Mouse (Mus musculus) T-cell, adult 66 days (primary cell): ENCODE measurements around the gene Bbof1. TPM values are rescaled to one million over a fixed set of nuclear protein-coding genes. Genes with fewer than 3 reads are reported as not detected.

ENCODE experiments used
- total RNA-seq, 2 experiments: library from RNA; stranded (reverse); gene quantifications; 3 replicates in 1 of 2; 4 replicates in 1 of 2; pipeline ENCODE4 v1.2.4; 2023

The Bbof1 gene
- total RNA-seq, result 1 to 10 TPM; 1.5 to 1.9 TPM

GRCm38 (mm10) chr12:84408819-84409507 lies at the start of gene Bbof1, which contains the start of gene Entpd5:
Gene Bbof1 (plus strand): TSS chr12:84409071.
Gene Entpd5 (minus strand): TSS chr12:84409029.

GRCm38 (mm10) chr12:84361555-84362489 lies 47.0 kb upstream of the Bbof1 start, which contains the start of the genes Coq6 and Fam161b:
Gene Coq6 (plus strand): TSS chr12:84361657.
Gene Fam161b (minus strand): TSS chr12:84361833.

GRCm38 (mm10) chr12:84416834-84417604 lies 8.1 kb downstream of the Bbof1 start, which contains the start of gene Rnf113a2:
Gene Rnf113a2 (plus strand): TSS chr12:84417196.

GRCm38 (mm10) chr12:84450718-84451646 lies 42.1 kb downstream of the Bbof1 start, which contains the start of the genes Aldh6a1 and Lin52:
Gene Aldh6a1 (minus strand): TSS chr12:84451004.
Gene Lin52 (plus strand): TSS chr12:84451422.

Other genes with a start within 250 kb of the Bbof1 start
- gene Elmsan1, start 190.2 kb upstream of the Bbof1 start, total RNA-seq, result 10 to 100 TPM; 90.8 to 95.5 TPM
- gene Ptgr2, start 123.8 kb upstream of the Bbof1 start, total RNA-seq, result 10 to 100 TPM; 17.4 to 19.6 TPM
- 10 to 100 TPM; 71.7 to 81.9 TPM for gene Zfp410, start 92.2 kb upstream of the Bbof1 start, total RNA-seq
- gene Coq6, start 47.4 kb upstream of the Bbof1 start, total RNA-seq, result 10 to 100 TPM; 22.9 to 23.9 TPM
- 1 to 10 TPM; 1.3 TPM for gene Fam161b, start 47.2 kb upstream of the Bbof1 start, total RNA-seq
- 10 to 100 TPM; 40.1 to 47.5 TPM for gene Entpd5, start within 50 bp of the Bbof1 start, total RNA-seq
- 10 to 100 TPM; 34.9 to 37.8 TPM for gene Rnf113a2, start 8.1 kb downstream of the Bbof1 start, total RNA-seq
- 10 to 100 TPM; 10.8 to 12.8 TPM for gene Aldh6a1, start 41.9 kb downstream of the Bbof1 start, total RNA-seq
- 10 to 100 TPM; 18.6 to 19.0 TPM for gene Lin52, start 42.4 kb downstream of the Bbof1 start, total RNA-seq
- gene Vsx2, start 160.7 kb downstream of the Bbof1 start, total RNA-seq, result not detected
- gene Abcd4, start 208.3 kb downstream of the Bbof1 start, total RNA-seq, result 10 to 100 TPM; 20.1 to 20.7 TPM
- not detected for gene Vrtn, start 231.9 kb downstream of the Bbof1 start, total RNA-seq